Mouse (Mus musculus) v-Abl transformed pro-B cells (cell line): Measurements from ENCODE around the gene Icosl.

Experiments
- in situ Hi-C, 2 experiments: fragments of 400-800 bp; cut with MboI; formaldehyde crosslinking; loops; one replicate each; pipeline ENCODE4 v1.15.1; 2025; ENCODE audit not compliant: unreplicated experiment in 2 of 2

The Icosl gene

GRCm38 (mm10) chr10:78069101-78070011 is at the start of gene Icosl:
Icosl (plus strand) TSS chr10:78069302.
- in situ Hi-C loops: loop anchor here (5.0 kb wide), 2 partner anchors 37 to 93 kb away; no protein-coding TSS in a partner anchor

GRCm38 (mm10) chr10:78019984-78020383 is 49.1 kb upstream of the Icosl start:
- in situ Hi-C loops: loop anchor here (10.0 to 25.0 kb wide), 3 partner anchors 505 to 1667 kb away; partner anchors contain the start of genes Cdc34 (in 1 of the 2), Fam207a (in 1 of the 2), Gzmm (in 1 of the 2) and Syde1 (in 1 of the 2)

DNA sequence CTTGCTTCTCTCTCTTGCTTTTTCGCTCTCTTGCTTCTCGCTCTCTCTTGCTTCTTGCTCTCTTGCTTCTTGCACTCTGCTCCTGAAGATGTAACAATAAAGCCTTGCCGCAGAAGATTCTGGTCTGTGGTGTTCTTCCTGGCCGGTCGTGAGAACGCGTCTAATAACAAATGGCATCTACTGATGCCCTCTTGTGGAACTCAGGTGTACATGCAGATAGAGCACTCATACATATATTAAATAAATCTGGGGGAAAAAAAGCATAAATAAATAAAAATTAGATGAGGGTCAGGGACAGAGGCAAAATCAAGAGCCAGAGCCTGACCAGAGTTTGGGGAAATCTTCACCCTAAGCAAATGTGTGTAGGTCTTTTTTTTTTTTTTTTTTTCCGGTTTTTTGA is 43.6 kb upstream of the Icosl start:
- in situ Hi-C loops: loop anchor here (5.0 to 25.0 kb wide), 3 partner anchors 38 to 362 kb away; no protein-coding TSS in a partner anchor

DNA sequence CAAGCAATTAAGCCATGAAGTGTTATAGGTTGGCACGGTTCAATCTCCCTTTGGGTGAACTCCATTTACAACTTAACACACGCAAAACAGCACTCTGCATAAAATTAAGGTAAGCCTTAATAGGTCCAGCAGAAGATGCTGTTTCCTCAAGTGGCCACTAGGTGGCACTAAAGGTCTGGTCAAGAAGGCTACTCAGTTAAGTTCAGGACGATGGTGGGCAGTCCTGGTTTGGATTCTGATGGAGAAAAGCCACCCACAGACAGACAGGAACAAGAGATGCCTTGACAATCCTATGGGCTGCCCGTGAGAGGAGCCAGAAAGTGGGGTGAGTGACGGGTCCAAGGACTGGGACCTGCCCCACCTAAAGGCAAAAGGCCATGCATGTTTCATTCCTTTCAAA is 41.0 kb upstream of the Icosl start:
- in situ Hi-C loops: loop anchor here (5.0 to 25.0 kb wide), 3 partner anchors 41 to 359 kb away; no protein-coding TSS in a partner anchor

DNA sequence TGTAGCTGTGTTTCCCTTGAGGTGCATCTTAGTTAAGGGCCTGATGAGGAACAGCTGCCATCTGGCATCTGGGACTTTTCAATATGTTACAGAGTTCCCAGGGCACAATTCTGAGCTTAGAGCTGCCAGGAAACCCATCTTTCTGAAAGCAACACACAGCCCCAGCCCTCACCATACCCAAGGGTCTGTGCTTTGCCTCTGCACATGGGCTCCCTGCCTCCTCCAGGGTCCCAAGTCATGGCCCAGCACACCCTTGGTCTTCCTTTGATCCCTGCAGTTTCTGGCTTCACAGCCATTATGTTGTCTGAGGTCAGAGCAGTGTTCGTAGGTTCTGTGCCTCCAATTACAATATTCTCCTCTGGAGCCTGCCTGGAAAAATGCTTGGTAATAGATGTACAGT is 40.0 kb upstream of the Icosl start:
- in situ Hi-C loops: loop anchor here (5.0 to 25.0 kb wide), 3 partner anchors 42 to 358 kb away; no protein-coding TSS in a partner anchor

GRCm38 (mm10) chr10:78031987-78032386 is 37.1 kb upstream of the Icosl start:
- in situ Hi-C loops: loop anchor here (5.0 to 25.0 kb wide), 3 partner anchors 35 to 355 kb away; partner anchors contain the start of gene Icosl (in 1 of the 2)

DNA sequence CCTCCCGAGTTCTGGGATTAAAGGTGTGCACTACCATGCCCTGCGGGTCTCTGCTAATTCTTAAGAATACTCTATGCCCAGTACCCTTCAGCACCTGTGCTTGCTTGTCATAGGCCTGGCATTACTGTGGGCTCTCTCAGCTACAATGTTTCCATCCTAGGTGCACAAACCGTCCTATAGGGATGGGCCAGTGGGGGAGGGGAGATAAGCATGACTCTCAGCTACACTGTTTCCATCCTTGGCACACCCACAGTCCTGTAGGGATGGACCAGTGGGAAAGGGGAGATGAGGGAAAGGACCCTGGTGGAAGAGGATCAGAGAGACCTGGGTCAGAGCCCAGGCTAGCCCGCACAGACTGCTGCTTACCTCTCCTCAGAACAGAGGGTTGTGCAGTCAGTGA is 32.0 kb upstream of the Icosl start:
- in situ Hi-C loops: loop anchor here (25.0 kb wide), 1 partner anchor 350 kb away; no protein-coding TSS in a partner anchor

DNA sequence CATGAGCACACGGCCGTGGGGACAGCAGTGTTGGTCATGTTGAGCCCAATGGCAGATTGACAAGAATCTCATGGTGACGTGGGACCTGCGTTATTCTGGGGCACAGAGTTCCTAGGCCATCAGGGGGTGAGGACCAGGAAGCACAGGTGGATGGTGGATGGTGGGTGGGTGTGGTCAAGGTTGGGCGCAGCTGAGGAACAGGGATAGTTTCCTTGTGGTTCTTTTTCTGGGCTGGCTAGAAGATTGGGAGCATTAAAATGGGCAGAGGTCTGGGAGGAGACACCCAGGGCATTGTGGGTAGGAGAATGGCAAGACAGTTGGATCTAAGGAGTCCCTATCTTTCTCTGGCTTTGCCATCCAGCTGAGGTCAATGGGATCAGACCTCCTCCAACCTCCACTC is 27.5 kb upstream of the Icosl start, which contains the start of gene Dnmt3l:
Dnmt3l (plus strand) TSS at position 301 of the 400 bp plus-strand sequence.
- in situ Hi-C loops: loop anchor here (25.0 kb wide), 1 partner anchor 346 kb away; no protein-coding TSS in a partner anchor

GRCm38 (mm10) chr10:78042096-78042495 is 27.0 kb upstream of the Icosl start:
- in situ Hi-C loops: loop anchor here (25.0 kb wide), 1 partner anchor 345 kb away; no protein-coding TSS in a partner anchor

DNA sequence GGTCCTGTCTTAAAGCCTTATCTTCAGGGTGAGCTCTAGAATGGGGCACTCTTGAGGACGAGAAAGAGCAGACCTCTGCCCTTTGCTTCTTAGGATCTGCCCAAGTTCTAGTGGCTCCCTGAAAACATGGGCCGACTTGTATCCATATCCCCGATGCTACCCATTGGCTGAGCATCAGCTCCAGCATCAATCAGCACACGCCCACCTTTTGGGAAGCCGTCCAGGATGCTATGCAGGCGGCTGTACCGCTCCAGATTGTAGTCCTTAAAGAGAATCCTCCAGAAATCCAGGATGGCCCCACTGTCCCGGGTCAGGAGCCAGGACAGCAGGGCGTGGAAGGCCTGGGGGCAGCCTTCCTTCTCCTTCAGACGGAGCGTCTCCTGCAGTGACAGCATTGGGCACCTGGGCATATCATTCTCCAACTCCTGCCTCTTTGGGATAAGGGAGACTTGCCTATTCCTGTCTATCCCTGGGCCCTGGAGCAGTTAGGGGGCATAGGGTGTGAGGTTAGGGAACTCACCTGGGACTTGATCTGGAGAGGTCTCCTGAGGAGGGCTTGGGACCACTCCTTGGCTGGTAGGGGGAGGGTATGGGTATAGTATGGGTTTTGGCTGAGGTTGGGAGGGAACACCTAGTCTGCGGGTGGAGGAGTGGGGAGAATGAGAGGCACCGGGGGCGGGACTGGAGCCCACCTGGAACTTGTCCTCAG is 26.3 kb upstream of the Icosl start:
- in situ Hi-C loops: loop anchor here (25.0 kb wide), 1 partner anchor 344 kb away; no protein-coding TSS in a partner anchor

DNA sequence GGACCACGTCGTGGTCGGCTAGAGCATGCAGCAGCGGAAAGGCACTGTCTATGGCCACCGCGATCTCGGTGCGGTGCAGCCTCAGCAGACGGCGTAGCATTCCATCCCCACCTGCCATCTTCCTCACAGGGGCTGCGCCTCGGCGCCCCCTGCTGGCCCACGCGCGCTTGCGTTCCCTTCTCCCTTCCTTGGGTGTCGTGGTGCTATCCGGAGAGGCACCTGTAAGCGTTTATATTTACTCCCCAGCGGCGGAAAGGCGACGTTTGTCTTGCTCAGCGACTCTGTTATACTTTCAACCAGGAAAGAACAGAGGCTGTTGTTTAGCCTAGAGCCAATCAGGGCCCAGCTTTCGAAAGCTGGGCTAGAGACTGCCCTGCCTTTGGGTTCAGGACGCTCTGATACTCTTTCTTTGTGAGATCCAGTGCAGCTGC is 25.7 kb upstream of the Icosl start, which contains the start of gene Aire:
Aire (minus strand) TSS at position 205 of the 431 bp plus-strand sequence.
- in situ Hi-C loops: loop anchor here (25.0 kb wide), 1 partner anchor 344 kb away; no protein-coding TSS in a partner anchor

- in situ Hi-C loops: loop anchor here (25.0 kb wide), 1 partner anchor 343 kb away; no protein-coding TSS in a partner anchor
Measured at GRCm38 (mm10) chr10:78044531-78044930, 24.6 kb upstream of the Icosl start.

DNA sequence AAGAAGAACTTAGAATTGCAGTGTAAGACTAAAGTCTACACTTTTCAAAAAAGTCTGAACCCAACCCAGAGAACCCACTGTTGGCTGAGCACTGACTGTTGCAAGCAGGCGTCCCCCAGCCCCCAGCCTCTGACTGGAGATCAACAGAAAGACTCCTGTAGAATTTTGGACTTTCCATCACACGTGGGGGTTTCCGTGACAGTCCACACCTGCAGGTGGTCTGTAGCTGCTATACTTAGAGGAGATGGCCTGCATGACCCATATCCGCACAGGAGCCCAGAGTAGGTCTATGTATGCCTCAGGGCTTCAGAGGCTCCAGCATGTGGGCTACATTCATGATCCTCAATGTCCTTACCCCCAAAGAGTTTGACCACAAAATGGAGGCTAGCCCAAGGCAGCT is 22.7 kb upstream of the Icosl start:
- in situ Hi-C loops: loop anchor here (25.0 kb wide), 1 partner anchor 341 kb away; no protein-coding TSS in a partner anchor

DNA sequence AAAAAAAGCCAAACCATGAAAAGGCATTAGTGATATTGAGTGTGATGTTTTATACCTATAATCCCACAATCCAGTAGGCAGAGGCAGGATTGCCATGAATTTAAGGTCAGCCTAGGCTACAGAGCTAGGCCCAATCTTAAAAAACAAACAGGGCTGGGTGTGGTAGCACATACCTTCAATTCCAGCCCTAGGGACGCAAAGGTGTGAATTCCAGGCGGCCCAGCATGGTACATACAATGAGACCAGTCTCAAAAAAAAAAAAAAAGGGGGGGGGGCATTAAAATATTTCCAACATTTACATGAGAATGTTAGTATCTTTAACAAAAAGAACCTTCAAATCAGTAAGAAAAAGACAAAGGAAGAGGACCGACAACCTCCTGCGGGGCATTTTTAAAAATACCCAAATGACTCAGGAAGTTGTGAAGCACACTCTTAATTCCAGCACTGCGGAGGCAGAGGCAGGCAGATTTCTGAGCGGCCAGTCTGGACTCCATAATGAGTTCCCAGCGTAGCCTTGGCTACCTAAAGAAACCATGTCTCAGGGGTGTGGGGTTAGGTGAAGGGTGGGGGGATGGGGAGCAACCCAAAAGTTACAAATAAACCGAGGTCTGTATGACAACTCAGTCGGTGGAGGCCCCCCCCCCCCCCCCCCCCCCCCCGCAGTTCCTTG is 20.9 kb upstream of the Icosl start:
- in situ Hi-C loops: loop anchor here (25.0 kb wide), 1 partner anchor 339 kb away; no protein-coding TSS in a partner anchor

GRCm38 (mm10) chr10:78049519-78050035 is 19.5 kb upstream of the Icosl start:
- in situ Hi-C loops: loop anchor here (25.0 kb wide), 1 partner anchor 338 kb away; no protein-coding TSS in a partner anchor

DNA sequence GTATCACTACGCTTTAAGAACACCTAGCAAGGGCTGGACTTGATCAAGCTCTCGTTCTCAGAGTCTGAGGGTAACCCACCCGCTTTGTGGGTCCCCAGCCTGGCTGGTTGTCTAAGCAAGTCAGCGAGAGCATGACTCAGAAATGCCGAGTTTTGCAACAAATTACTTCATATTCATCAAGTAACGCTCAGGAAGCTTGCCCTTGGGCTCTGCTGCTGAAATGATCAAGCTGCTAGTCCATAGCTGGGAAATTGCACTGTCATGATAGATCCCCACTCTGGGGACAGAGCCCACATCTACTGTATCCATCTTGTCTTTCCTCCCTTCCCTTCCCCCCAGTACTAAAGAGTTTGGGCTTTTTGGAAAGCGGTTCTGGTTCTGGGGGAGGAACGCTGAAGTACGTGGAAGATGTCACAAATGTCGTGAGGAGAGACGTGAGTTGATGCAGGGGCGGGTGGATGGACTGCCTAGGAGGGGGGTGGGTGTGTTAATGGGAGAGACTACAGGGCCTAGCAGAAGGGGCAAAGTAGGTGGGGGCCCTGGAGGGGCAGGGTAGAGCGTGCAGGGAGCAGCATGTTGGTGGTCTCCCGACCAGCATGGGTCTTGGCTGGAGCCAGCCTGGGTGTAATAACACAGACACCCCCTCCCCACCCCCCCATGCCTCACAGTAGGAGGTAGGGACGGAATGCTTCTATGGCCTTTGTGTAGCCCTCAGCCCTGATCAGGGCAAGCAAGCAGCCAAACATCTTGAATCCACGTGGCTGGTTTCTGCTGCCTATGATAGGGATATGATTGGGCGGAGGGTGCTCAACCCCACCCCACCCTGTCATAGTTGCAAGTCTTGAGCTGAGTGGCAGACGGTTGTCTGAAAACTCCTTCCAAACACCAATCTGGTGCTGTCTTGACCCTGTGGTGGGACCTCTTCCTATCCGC is 14.2 kb upstream of the Icosl start:
- in situ Hi-C loops: no loop called here

DNA sequence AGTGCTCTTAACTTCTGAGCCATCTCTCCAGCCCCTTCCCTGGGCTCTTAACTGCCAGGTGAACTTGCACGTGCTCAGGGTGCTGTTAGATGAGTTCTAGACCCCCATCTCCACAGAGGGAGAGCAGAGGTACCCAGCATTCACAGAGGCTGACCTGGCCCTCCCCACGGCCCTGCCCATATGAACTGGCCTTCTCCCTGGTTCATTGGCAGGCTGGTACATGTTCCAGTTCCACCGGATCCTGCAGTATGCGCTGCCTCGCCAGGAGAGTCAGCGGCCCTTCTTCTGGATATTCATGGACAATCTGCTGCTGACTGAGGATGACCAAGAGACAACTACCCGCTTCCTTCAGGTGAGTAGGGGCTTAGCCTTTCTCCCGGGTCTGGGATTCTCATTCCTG is 12.0 kb upstream of the Icosl start:
- in situ Hi-C loops: no loop called here

- in situ Hi-C loops: no loop called here
Measured at GRCm38 (mm10) chr10:78063122-78063521, 6.0 kb upstream of the Icosl start.
